Mouse (Mus musculus): ENCODE results near the gene Arpc5.

Gene Arpc5

GRCm38 (mm10) chr1:152820911-152821695 lies 54.8 kb downstream of the Arpc5 start:
- no peak for TF ChIP-seq GATA4 (IDR thresholded peaks at IDR 0.05; ENCODE audit: insufficient replicate concordance, low read length)

DNA sequence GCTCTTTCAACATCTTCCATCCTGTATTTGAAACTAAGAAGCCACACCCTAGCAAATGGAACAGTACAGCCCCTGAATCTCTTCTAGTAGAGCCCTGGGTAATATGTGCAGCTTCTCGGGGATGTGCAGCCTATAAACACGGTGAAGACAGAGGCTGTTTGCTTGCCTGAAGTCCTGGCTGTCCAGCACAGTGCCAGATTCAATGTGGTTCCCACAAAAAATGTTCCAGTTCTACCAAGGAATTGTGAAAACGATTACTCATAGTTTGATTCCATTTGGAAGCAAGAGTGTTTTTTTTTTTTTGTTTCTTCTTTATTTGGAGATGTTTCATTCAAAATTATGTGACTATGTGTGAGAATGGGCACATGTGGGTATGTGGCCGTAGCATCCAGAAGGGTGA lies 55.4 kb downstream of the Arpc5 start:
- no peak for TF ChIP-seq GATA4 (IDR thresholded peaks at IDR 0.05; ENCODE audit: insufficient replicate concordance, low read length)

GRCm38 (mm10) chr1:152824206-152824605 lies 57.9 kb downstream of the Arpc5 start:
- TF ChIP-seq GATA4 (IDR thresholded peaks at IDR 0.05; ENCODE audit: insufficient replicate concordance, low read length) = no peak

All from liver, adult (tissue).